Mouse (Mus musculus) MEL (cell line): Measurements from ENCODE around the gene Fnbp1l.
A peak's percentile ranks its signal among the peaks of the same experiment; 100 is the strongest.

ENCODE experiments used
- CHD1 ChIP-seq: IDR thresholded peaks from 2 replicates; pipeline ENCODE4 v1.6.1; 2012; ENCODE audit warnings: low read depth, mild to moderate bottlenecking, inconsistent platforms, low read length, improper control_type of control experiment
- CTCF ChIP-seq, 3 experiments: IDR thresholded peaks in 2 of 3; conservative IDR thresholded peaks in 1 of 3; 2 replicates each; pipeline ENCODE4 v1.5.1; 2011 to 2012; ENCODE audit warnings: low read length in 3 of 3, low read depth in 2 of 3, mild to moderate bottlenecking in 2 of 3, improper control_type of control experiment in 1 of 3, inconsistent platforms in 1 of 3, mixed read lengths in 1 of 3, moderate library complexity in 1 of 3; ENCODE audit not compliant: control insufficient read depth in 1 of 3, insufficient read depth in 1 of 3, poor library complexity in 1 of 3, severe bottlenecking in 1 of 3
- E2F4 ChIP-seq: IDR thresholded peaks from 2 replicates; pipeline ENCODE4 v1.6.1; 2011; ENCODE audit warnings: low read depth, low read length, improper control_type of control experiment, borderline replicate concordance
- EP300 ChIP-seq, 2 experiments: IDR thresholded peaks; 2 replicates each; pipeline ENCODE4 v1.6.1; 2011; ENCODE audit warnings: improper control_type of control experiment in 2 of 2, low read length in 2 of 2, low read depth in 1 of 2, mild to moderate bottlenecking in 1 of 2
- ETS1 ChIP-seq: IDR thresholded peaks from 2 replicates; pipeline ENCODE4 v1.6.1; 2012; ENCODE audit warnings: low read depth, mild to moderate bottlenecking, inconsistent platforms, low read length, improper control_type of control experiment, moderate library complexity
- MAX ChIP-seq: IDR thresholded peaks from 2 replicates; pipeline ENCODE4 v1.6.1; 2011; ENCODE audit warnings: low read length, improper control_type of control experiment
- MEF2A ChIP-seq: IDR thresholded peaks from 2 replicates; pipeline ENCODE4 v1.6.1; 2014; ENCODE audit warnings: low read depth, mild to moderate bottlenecking, inconsistent platforms, low read length, improper control_type of control experiment; ENCODE audit not compliant: poor library complexity, insufficient replicate concordance, severe bottlenecking; ENCODE audit errors: extremely low read depth
- MXI1 ChIP-seq: IDR thresholded peaks from 2 replicates; pipeline ENCODE4 v1.6.1; 2011; ENCODE audit warnings: mild to moderate bottlenecking, low read depth, low read length, improper control_type of control experiment
- NRF1 ChIP-seq: IDR thresholded peaks from 2 replicates; pipeline ENCODE4 v1.6.1; 2014; ENCODE audit warnings: low read depth, mild to moderate bottlenecking, inconsistent platforms, low read length, improper control_type of control experiment, moderate library complexity; ENCODE audit not compliant: poor library complexity, insufficient read depth, severe bottlenecking
- POLR2A ChIP-seq, 2 experiments: IDR thresholded peaks; 2 replicates each; pipeline ENCODE4 v1.6.1; 2011 to 2012; ENCODE audit warnings: low read length in 2 of 2, mild to moderate bottlenecking in 2 of 2, control low read depth in 1 of 2, improper control_type of control experiment in 1 of 2, low read depth in 1 of 2, moderate library complexity in 1 of 2; ENCODE audit not compliant: control insufficient read depth in 1 of 2, insufficient read depth in 1 of 2, poor library complexity in 1 of 2
- POLR2AphosphoS5 ChIP-seq: IDR thresholded peaks from 2 replicates; pipeline ENCODE4 v1.6.1; 2012; ENCODE audit warnings: low read depth, borderline replicate concordance, mild to moderate bottlenecking, inconsistent platforms, low read length, moderate library complexity, mixed read lengths
- TAL1 ChIP-seq: IDR thresholded peaks from 2 replicates; pipeline ENCODE4 v1.6.1; 2012; ENCODE audit warnings: mild to moderate bottlenecking, inconsistent platforms, low read length, moderate library complexity, mixed read lengths
- USF1 ChIP-seq: IDR thresholded peaks from 2 replicates; pipeline ENCODE4 v1.6.1; 2014; ENCODE audit warnings: low read depth, mild to moderate bottlenecking, inconsistent platforms, low read length, improper control_type of control experiment, moderate library complexity
- ZC3H11A ChIP-seq: IDR thresholded peaks from 2 replicates; pipeline ENCODE4 v1.6.1; 2012; ENCODE audit warnings: low read depth, mild to moderate bottlenecking, inconsistent platforms, low read length, improper control_type of control experiment

GRCm38 (mm10) chr3:122509084-122509483 is 110.4 kb downstream of the Fnbp1l start:
- TF ChIP-seq POLR2A (IDR thresholded peaks at IDR 0.05; ENCODE audit: control insufficient read depth in 1 of 2, insufficient read depth in 1 of 2, low read depth in 1 of 2, low read length in 2 of 2, poor library complexity in 1 of 2) (no peak), NRF1 (no peak), CTCF (IDR thresholded peaks at IDR 0.05 in 2 of 3, conservative IDR thresholded peaks at IDR 0.05 in 1 of 3; ENCODE audit: control insufficient read depth in 1 of 3, insufficient read depth in 1 of 3, low read depth in 2 of 3, low read length in 3 of 3, poor library complexity in 1 of 3, severe bottlenecking in 1 of 3) (0 out of 6 replicates have a peak, but pooled peaks of 1 of the 3 experiments have one; percentile 5), POLR2AphosphoS5 (no peak), MAX (no peak), EP300 (IDR thresholded peaks at IDR 0.05; ENCODE audit: low read depth in 1 of 2, low read length in 2 of 2) (no peak), ETS1 (no peak), E2F4 (no peak), USF1 (no peak), CHD1 (no peak), MXI1 (no peak), MEF2A (no peak), ZC3H11A (no peak), TAL1 (no peak)
